Mouse (Mus musculus): ENCODE results near the gene Sgms2.

DNA sequence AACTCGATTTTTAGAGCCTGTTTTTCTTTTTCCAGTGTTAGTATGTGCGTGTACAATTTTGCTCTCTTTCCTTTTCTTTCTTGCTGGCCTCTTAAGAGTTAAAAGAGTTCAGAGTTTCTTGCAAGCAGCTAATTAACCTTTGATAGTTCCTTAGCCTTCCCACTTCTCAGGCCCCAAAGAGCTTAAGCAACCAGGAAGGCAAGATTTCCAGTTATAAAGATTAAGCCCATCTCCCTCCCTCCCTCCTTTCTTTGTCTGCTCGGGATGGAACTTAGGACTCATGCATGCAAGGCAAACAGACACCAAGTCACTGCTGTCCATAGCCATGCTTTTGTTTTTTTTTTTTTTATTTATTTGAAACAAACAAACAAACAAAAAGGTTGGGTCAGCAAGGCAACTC, 198.3 kb downstream of the Sgms2 start:
- no peak for TF ChIP-seq CTCF (IDR thresholded peaks at IDR 0.05; ENCODE audit: extremely low read depth, insufficient read length, insufficient replicate concordance, low read depth, low read length)
- TF ChIP-seq POLR2A (IDR thresholded peaks at IDR 0.05; ENCODE audit: low read depth, low read length): no peak
